Mouse (Mus musculus): ENCODE measurements around the gene Asb18.

DNA sequence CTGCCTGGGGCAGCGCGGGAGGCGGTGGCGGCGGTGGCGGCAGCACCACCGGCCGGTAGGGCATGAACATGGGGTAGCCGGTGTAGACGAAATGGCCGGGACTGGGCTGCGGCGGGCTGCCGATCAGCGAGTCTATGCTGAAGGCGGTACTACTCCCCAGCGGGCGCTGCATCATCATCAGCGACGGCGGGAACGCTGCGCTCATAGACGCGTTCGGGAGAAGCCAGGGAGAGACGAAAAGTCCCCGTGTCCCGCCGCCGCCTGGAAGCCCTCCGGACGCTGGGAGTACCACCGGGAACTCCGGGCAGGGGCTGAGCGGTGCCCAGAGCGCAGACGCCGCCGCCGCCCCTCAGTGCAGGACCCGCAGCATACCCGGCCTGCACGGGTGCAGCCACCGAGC is 83.9 kb downstream of the Asb18 start:
- TF ChIP-seq CTCF (IDR thresholded peaks at IDR 0.05; ENCODE audit: low read depth, low read length), result no peak
- no peak for TF ChIP-seq EP300 (IDR thresholded peaks at IDR 0.05; ENCODE audit: insufficient read depth, low read depth, low read length)
